Mouse (Mus musculus): ENCODE measurements at regions not wholly inside any gene's neighbourhood (a gene's known extent, or its start where the extent isn't known, plus 50 kb on each side); places are given as distances from the start of the nearest gene placed in this dataset.

- no peak for TF ChIP-seq GATA1 (IDR thresholded peaks at IDR 0.05; ENCODE audit: borderline replicate concordance, low read length)
- no peak for TF ChIP-seq FLI1 (IDR thresholded peaks at IDR 0.05; ENCODE audit: low read length)
These were observed 147.6 kb upstream of the Marcks start for GRCm38 (mm10) chr10:37286305-37286704.
